Mouse (Mus musculus): ENCODE results near the gene Pidd1. TPM values are rescaled to one million over a fixed set of nuclear protein-coding genes. Genes with fewer than 3 reads are reported as not detected.
A peak's percentile ranks its signal among the peaks of the same experiment; 100 is the strongest.
"Not testable (repeated sequence)": the region's sequence is repeated elsewhere in the genome, so short reads cannot be mapped to it uniquely, and the experiment has no call there.

The Pidd1 gene
- polyA plus RNA-seq, 1 experiment from 2014 or later: 11.5 TPM

DNA sequence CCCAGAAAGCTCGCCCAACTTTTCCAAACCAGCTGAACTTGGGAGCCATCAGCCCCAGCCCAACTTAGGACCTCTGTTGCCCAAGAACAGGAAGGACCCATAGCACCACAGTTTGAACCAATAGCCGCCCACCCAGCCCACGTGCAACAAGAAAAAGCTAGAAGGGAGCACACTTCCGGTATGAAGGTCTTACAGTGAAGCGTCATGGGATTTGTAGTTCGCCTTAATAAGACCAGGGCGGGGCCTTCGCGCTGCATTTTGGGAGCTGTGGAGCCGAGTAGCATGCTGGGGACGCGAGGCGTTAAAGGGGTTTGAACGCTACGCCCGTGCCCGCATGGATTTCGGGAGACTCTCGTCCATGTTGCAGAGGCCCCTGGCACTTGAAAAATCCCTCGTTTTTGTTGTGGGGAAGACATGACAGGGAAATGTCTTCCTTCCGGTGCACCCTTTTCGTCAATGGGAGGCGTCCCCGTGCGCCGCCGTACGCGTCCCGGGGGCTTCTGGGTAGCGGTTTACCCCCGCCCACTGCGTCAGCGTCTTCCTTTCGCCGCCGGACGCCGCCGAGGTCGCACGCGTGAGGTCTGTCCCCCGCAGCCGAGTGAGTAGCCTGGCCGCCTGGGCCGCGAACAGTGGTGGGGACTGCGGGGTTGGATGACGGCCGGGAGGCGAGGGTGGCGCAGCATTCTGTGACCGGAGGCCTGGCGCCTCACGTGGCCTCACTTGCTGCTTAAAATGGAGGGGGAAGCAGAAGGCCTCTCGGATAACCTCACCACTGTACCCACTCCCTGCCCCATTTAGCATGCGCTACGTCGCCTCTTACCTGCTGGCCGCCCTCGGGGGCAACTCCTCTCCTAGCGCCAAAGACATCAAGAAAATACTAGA, 3.5 kb upstream of the Pidd1 start, which contains the start of gene Rplp2:
Rplp2 (plus strand) TSS at position 261 of the 882 bp plus-strand sequence.
- DNase-seq (ENCODE audit: low spot score) (peak; percentile 99), ATAC-seq (replicated peaks; ENCODE audit: low FRiP score, low TSS enrichment, low read depth) (peak; percentile 91)
- H3K4me1 ChIP-seq (replicated peaks; ENCODE audit: control insufficient read depth, insufficient read depth, low read length): peaks cover 22% of the 10 kb centered on the region
- H3K27me3 ChIP-seq (replicated peaks; ENCODE audit: control insufficient read depth, insufficient read depth, low read length): no peaks in the 10 kb centered on the region
- no peaks in the 10 kb centered on the region for H3K9me3 ChIP-seq (ENCODE audit: control insufficient read depth, low read length)
- H3K27ac ChIP-seq (ENCODE audit: low read depth): peak within 1 kb of the TSS; percentile 81
- WGBS: 0% methylated on average over 63 of the region's 63 CpGs
- H3K36me3 ChIP-seq (ENCODE audit: control insufficient read depth, insufficient read depth, low read length): peaks cover 38% of the 10 kb centered on the region
- peak within 1 kb of the TSS; percentile 95 for H3K4me2 ChIP-seq (ENCODE audit: low read length)
- peak within 1 kb of the TSS; percentile 92 for H3K9ac ChIP-seq (ENCODE audit: low read length)
- peak within 1 kb of the TSS; percentile 87 for H3K4me3 ChIP-seq (ENCODE audit: low read depth, low read length)

DNA sequence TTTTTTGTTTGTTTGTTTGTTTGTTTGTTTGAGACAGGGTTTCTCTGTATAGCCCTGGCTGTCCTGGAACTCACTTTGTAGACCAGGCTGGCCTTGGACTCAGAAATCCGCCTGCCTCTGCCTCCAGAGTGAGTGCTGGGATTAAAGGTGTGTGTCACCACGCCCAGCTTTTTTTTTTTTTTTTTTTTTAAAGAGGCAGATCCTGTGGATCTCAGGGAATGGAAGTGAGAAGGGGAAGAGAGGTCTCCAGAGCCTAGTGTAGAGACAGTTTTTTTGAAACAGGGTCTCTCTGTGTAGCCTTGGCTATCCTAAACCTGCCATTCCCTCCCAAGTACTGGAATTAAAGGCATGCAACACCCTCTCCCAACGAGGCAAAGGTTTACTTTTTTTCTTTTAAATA, 2.5 kb upstream of the Pidd1 start:
- H3K36me3 ChIP-seq (ENCODE audit: control insufficient read depth, insufficient read depth, low read length): peaks cover 31% of the 10 kb centered on the region
- H3K27ac ChIP-seq (ENCODE audit: low read depth); H3K4me3 ChIP-seq (ENCODE audit: low read depth, low read length); H3K9ac ChIP-seq (ENCODE audit: low read length); DNase-seq (ENCODE audit: low spot score); H3K9me3 ChIP-seq (ENCODE audit: control insufficient read depth, low read length); ATAC-seq (replicated peaks; ENCODE audit: low FRiP score, low TSS enrichment, low read depth); H3K27me3 ChIP-seq (replicated peaks; ENCODE audit: control insufficient read depth, insufficient read depth, low read length): not testable (repeated sequence)
- peaks cover 22% of the 10 kb centered on the region for H3K4me1 ChIP-seq (replicated peaks; ENCODE audit: control insufficient read depth, insufficient read depth, low read length)
- 75% methylated on average over 3 of the region's 3 CpGs for WGBS
- peak overlapping the region; percentile 95; the same call in 1 of the 2 replicates for H3K4me2 ChIP-seq (ENCODE audit: low read length)

DNA sequence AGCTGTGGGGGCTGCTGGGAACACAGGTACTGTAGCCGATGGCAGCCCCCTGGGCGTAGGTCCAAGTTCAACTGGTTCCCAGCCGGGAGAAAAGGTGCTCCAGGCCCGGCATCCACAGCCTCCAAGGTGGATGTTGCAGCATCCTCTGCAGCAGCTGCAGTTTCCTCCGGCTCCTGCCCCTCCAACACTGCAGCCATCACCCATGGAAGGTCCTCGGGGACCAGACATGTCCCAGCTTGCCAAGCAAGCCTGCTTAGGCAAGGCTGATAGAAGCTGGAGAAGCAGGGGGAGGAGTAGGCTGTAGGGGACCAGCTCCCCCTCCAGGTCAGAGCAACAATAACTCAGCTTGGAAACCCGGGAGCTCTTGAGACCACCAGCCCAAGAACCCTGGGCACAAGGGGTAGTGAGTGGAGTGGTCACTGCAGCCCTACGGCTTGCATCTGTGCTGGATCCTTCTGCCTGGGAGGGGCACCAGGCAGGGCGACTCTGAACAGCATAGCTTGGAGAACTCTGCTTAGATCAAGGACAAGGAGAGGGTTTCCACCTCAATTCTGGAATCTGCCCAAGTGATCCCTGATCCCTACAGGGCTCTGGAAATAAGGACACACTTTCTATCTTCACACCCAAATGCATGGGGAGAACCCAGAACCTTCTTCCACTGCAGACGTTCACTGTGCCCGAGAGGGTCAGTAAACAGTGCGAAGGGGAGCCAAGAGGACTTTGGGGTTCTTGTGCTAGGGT, 574 bp downstream of the Pidd1 start:
- Histone ChIP-seq H3K27me3 (replicated peaks; ENCODE audit: control insufficient read depth, insufficient read depth, low read length) (no peaks in the 10 kb centered on the region), H3K27ac (ENCODE audit: low read depth) (no peak overlapping the region; the same call in 1 of the 2 replicates), H3K4me2 (ENCODE audit: low read length) (peak overlapping the region; percentile 93), H3K36me3 (ENCODE audit: control insufficient read depth, insufficient read depth, low read length) (peaks cover 31% of the 10 kb centered on the region), H3K4me3 (ENCODE audit: low read depth, low read length) (peak overlapping the region; percentile 56), H3K9me3 (ENCODE audit: control insufficient read depth, low read length) (no peaks in the 10 kb centered on the region), H3K9ac (ENCODE audit: low read length) (peak overlapping the region; percentile 62), H3K4me1 (replicated peaks; ENCODE audit: control insufficient read depth, insufficient read depth, low read length) (peaks cover 18% of the 10 kb centered on the region)
- no peak; the same call in 1 of the 2 replicates for ATAC-seq (replicated peaks; ENCODE audit: low FRiP score, low TSS enrichment, low read depth)
- DNase-seq (ENCODE audit: low spot score): peak; percentile 75
- 22% methylated on average over 12 of the region's 12 CpGs for WGBS

DNA sequence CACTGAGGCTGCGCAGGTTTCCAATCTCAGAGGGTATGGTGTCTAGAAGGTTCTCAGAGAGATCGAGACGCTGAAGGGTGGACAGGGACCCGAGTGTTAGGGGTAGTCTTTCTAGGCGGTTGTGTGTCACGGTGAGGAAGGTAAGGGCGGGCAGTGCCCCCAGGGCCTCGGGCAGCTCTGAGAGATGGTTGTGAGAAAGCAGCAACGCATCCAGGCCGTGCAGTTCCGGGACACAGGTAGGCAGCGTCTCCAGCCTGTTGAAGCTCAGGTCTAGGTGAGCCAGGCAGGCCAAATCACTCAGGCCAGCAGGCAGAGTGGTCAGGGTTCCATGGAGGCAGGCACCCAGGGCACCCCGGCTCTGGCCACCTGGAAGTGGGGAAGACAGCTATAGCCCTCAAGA, 1.6 kb downstream of the Pidd1 start:
- Histone ChIP-seq H3K27me3 (replicated peaks; ENCODE audit: control insufficient read depth, insufficient read depth, low read length) (no peaks in the 10 kb centered on the region), H3K9ac (ENCODE audit: low read length) (peak overlapping the region; percentile 62; the same call in 1 of the 2 replicates), H3K36me3 (ENCODE audit: control insufficient read depth, insufficient read depth, low read length) (peaks cover 36% of the 10 kb centered on the region), H3K4me1 (replicated peaks; ENCODE audit: control insufficient read depth, insufficient read depth, low read length) (peaks cover 15% of the 10 kb centered on the region), H3K4me3 (ENCODE audit: low read depth, low read length) (no peak overlapping the region), H3K9me3 (ENCODE audit: control insufficient read depth, low read length) (no peaks in the 10 kb centered on the region), H3K4me2 (ENCODE audit: low read length) (peak overlapping the region; percentile 93), H3K27ac (ENCODE audit: low read depth) (no peak overlapping the region)
- DNase-seq (ENCODE audit: low spot score): no peak
- no peak for ATAC-seq (replicated peaks; ENCODE audit: low FRiP score, low TSS enrichment, low read depth)
- WGBS: 95% methylated on average over 13 of the region's 13 CpGs

DNA sequence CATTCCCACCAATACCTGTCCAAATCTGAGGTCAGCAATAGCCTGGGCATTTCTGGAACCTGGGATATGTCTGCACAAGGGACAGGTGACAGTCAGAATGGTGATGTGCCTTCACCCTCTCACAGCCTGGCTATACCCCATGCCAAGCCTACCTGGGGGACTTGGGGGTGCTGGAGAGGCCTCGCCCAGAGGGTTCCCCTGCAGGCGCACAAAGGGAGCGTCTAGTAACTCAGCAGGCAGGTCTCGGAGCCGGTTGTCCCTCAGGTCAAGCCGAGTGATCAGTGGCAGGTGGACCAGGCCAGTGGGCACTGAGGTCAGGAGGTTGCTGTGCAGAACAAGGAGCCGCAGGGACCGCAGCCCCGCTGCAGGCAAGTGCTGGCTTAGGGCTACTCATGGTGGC, 2.4 kb downstream of the Pidd1 start:
- Histone ChIP-seq H3K4me3 (ENCODE audit: low read depth, low read length) (no peak overlapping the region), H3K36me3 (ENCODE audit: control insufficient read depth, insufficient read depth, low read length) (peaks cover 36% of the 10 kb centered on the region), H3K4me2 (ENCODE audit: low read length) (no peak overlapping the region), H3K4me1 (replicated peaks; ENCODE audit: control insufficient read depth, insufficient read depth, low read length) (peaks cover 22% of the 10 kb centered on the region), H3K9ac (ENCODE audit: low read length) (no peak overlapping the region), H3K27ac (ENCODE audit: low read depth) (no peak overlapping the region), H3K27me3 (replicated peaks; ENCODE audit: control insufficient read depth, insufficient read depth, low read length) (no peaks in the 10 kb centered on the region), H3K9me3 (ENCODE audit: control insufficient read depth, low read length) (no peaks in the 10 kb centered on the region)
- ATAC-seq (replicated peaks; ENCODE audit: low FRiP score, low TSS enrichment, low read depth): no peak
- 93% methylated on average over 9 of the region's 9 CpGs for WGBS
- DNase-seq (ENCODE audit: low spot score): no peak

DNA sequence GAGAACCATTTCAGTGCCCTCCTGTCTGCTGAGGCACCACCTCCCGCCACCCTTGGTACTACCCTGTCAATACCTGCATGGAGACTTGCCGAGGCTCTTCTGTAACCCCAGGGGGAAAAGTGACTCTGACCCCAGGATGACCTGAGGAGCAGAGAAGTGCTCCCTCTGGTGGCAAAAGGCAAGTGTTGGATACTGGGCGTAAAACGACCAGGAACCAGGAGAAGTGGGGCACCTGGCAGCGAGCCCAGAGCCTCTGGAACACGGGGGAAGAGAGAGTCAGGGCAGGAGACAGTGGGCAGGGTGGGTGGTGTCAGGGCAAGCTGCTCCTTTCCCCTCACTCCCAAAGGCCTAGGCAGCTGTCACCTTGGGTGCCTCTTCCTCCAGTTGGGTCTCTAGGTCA, 3.2 kb downstream of the Pidd1 start:
- peaks cover 36% of the 10 kb centered on the region for H3K36me3 ChIP-seq (ENCODE audit: control insufficient read depth, insufficient read depth, low read length)
- H3K4me3 ChIP-seq (ENCODE audit: low read depth, low read length): no peak overlapping the region
- 21% methylated on average over 6 of the region's 6 CpGs for WGBS
- no peaks in the 10 kb centered on the region for H3K9me3 ChIP-seq (ENCODE audit: control insufficient read depth, low read length)
- H3K9ac ChIP-seq (ENCODE audit: low read length): no peak overlapping the region
- no peak for ATAC-seq (replicated peaks; ENCODE audit: low FRiP score, low TSS enrichment, low read depth)
- H3K27me3 ChIP-seq (replicated peaks; ENCODE audit: control insufficient read depth, insufficient read depth, low read length): no peaks in the 10 kb centered on the region
- DNase-seq (ENCODE audit: low spot score): no peak
- peaks cover 29% of the 10 kb centered on the region for H3K4me1 ChIP-seq (replicated peaks; ENCODE audit: control insufficient read depth, insufficient read depth, low read length)
- no peak overlapping the region for H3K27ac ChIP-seq (ENCODE audit: low read depth)
- H3K4me2 ChIP-seq (ENCODE audit: low read length): no peak overlapping the region

DNA sequence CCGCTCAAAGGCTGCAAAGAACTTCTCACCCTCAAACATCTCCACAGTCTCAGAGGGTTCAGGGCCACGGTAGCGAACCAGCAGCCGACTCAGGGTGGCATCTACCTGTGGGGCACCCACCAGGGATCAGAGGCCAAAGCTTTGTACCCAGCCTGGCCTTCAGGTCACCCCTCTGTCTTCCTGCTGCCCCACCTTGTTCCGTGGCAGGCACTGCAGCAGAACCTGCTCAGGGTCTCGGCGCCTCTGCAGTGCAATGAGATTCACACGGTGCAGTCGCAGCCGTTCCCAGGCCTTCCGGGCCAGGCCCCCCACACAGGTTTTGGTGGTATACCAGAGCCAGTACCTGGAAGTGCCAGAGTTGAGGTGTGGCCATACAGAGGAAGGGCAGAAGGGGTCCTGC, 4.0 kb downstream of the Pidd1 start:
- no peak overlapping the region for H3K9ac ChIP-seq (ENCODE audit: low read length)
- H3K4me2 ChIP-seq (ENCODE audit: low read length): no peak overlapping the region
- H3K27ac ChIP-seq (ENCODE audit: low read depth): no peak overlapping the region
- peaks cover 36% of the 10 kb centered on the region for H3K36me3 ChIP-seq (ENCODE audit: control insufficient read depth, insufficient read depth, low read length)
- no peak for ATAC-seq (replicated peaks; ENCODE audit: low FRiP score, low TSS enrichment, low read depth)
- H3K4me1 ChIP-seq (replicated peaks; ENCODE audit: control insufficient read depth, insufficient read depth, low read length): peaks cover 33% of the 10 kb centered on the region
- H3K9me3 ChIP-seq (ENCODE audit: control insufficient read depth, low read length): no peaks in the 10 kb centered on the region
- H3K4me3 ChIP-seq (ENCODE audit: low read depth, low read length): no peak overlapping the region
- WGBS: 95% methylated on average over 11 of the region's 11 CpGs
- H3K27me3 ChIP-seq (replicated peaks; ENCODE audit: control insufficient read depth, insufficient read depth, low read length): no peaks in the 10 kb centered on the region
- DNase-seq (ENCODE audit: low spot score): no peak

DNA sequence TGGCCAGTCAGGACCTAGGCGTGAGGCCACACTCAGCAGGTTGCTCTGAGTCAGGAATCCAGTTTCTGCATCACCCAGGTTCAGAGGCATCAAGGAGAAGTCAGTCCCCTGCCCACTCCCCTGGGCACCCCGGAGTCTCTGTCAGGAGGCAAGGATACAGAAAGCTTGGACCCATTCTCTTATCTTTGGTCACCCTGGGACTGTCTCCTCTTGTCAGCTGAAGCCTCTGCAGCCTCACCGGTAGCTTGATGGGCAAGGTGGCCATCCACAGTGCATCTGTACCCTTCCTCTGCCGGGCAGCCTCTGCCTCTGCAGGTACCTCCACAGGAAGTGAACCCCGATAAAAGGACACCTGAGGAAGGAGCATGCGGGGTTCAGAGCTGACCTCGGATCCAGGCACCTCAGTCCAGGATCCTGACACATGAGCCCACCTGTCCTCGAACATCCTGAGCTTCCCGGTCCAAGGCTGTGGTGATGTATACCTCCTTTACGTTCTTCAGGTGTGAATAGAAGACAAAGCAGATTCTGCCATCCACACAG, 4.6 kb downstream of the Pidd1 start:
- Histone ChIP-seq H3K9me3 (ENCODE audit: control insufficient read depth, low read length) (no peaks in the 10 kb centered on the region), H3K4me3 (ENCODE audit: low read depth, low read length) (no peak overlapping the region), H3K36me3 (ENCODE audit: control insufficient read depth, insufficient read depth, low read length) (peaks cover 36% of the 10 kb centered on the region), H3K4me1 (replicated peaks; ENCODE audit: control insufficient read depth, insufficient read depth, low read length) (peaks cover 39% of the 10 kb centered on the region), H3K27me3 (replicated peaks; ENCODE audit: control insufficient read depth, insufficient read depth, low read length) (no peaks in the 10 kb centered on the region), H3K27ac (ENCODE audit: low read depth) (no peak overlapping the region), H3K4me2 (ENCODE audit: low read length) (no peak overlapping the region), H3K9ac (ENCODE audit: low read length) (no peak overlapping the region)
- DNase-seq (ENCODE audit: low spot score) (no peak), ATAC-seq (replicated peaks; ENCODE audit: low FRiP score, low TSS enrichment, low read depth) (no peak)
- WGBS: 95% methylated on average over 10 of the region's 10 CpGs
